In the genomic region with DNA sequence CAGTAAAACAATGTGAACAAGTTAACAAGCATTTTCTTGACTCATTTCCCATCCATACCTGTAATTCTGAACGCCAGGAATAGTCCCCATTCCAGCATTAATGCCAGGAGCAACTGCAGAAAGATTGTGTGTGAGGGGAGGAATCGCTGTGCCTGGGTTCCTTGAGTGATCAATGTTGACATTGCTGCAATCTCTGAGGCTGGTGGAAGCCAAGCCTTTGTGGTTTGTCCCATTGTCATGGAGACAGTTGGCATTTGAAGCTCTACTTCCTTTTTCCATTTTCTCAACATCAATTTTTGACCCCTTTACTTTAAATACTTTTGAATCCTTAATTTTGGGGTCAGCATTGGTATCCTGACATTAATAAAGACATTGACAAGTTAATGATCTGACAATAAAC, we compare ENCODE assay signal across 35 mouse cellular contexts. TPM values are rescaled to one million over a fixed set of nuclear protein-coding genes. Genes with fewer than 3 reads are reported as not detected.
"Had no signal": no experiment of that assay in that cellular context is flagged by ENCODE, and none has a peak within 500 bp of the region (broad histone marks: within the 10 kb centered on the region; RNA-seq: fewer than 3 reads in every experiment).

No protein-coding gene starts in this region.

- H3K9me3 ChIP-seq: heart, embryonic 13.5 days; heart, embryonic 15.5 days; hindbrain, embryonic 13.5 days; hindbrain, embryonic 15.5 days; kidney, embryonic 15.5 days; limb, embryonic 10.5 days; limb, embryonic 12.5 days had no signal

- H3K27me3 ChIP-seq: heart, embryonic 13.5 days; heart, embryonic 15.5 days; hindbrain, embryonic 13.5 days; hindbrain, embryonic 15.5 days; kidney, embryonic 15.5 days; limb, embryonic 12.5 days had no signal

- H3K9ac ChIP-seq: heart, embryonic 13.5 days; heart, embryonic 15.5 days; hindbrain, embryonic 13.5 days; hindbrain, embryonic 15.5 days; kidney, embryonic 15.5 days; limb, embryonic 12.5 days had no signal

- H3K27ac ChIP-seq: gastrocnemius, adult 2 months; heart, embryonic 13.5 days; heart, embryonic 15.5 days; hindbrain, embryonic 13.5 days; hindbrain, embryonic 15.5 days; hindbrain, postnatal 0 days; kidney, embryonic 15.5 days; kidney, postnatal 0 days; left cerebral cortex, adult 2 months; limb, embryonic 10.5 days; limb, embryonic 12.5 days had no signal

- H3K4me1 ChIP-seq: heart, embryonic 15.5 days; hindbrain, embryonic 13.5 days; hindbrain, embryonic 15.5 days; kidney, embryonic 15.5 days; limb, embryonic 10.5 days; limb, embryonic 12.5 days had no signal

- H3K4me3 ChIP-seq: gastrocnemius, adult 2 months; heart, embryonic 13.5 days; heart, embryonic 15.5 days; hindbrain, embryonic 13.5 days; hindbrain, embryonic 15.5 days; kidney, embryonic 15.5 days; left cerebral cortex, adult 2 months; limb, embryonic 10.5 days; limb, embryonic 12.5 days had no signal

- ATAC-seq: hindbrain, postnatal 0 days; intestine, embryonic 16.5 days had no signal

- H3K4me2 ChIP-seq: heart, embryonic 11.5 days; heart, embryonic 13.5 days; heart, embryonic 15.5 days; hindbrain, embryonic 13.5 days; hindbrain, embryonic 15.5 days; kidney, embryonic 15.5 days; limb, embryonic 12.5 days had no signal

- H3K36me3 ChIP-seq: heart, embryonic 13.5 days; heart, embryonic 15.5 days; hindbrain, embryonic 13.5 days; hindbrain, embryonic 15.5 days; kidney, embryonic 15.5 days; limb, embryonic 10.5 days; limb, embryonic 12.5 days had no signal

- DNase-seq: gastrocnemius, adult 2 months; gastrocnemius, postnatal 10 days; gastrocnemius, postnatal 25 days; heart, adult 11 months; heart, postnatal 14 days; heart, postnatal 36 days; kidney, adult 11 months; kidney, adult 2 months; kidney, adult 9 months; kidney, postnatal 14 days; kidney, postnatal 36 days; liver had no signal

RNA-seq across cellular contexts. Expression of a gene that starts 23.7 kb away (rescaled TPM):
- total RNA-seq: hematopoietic stem cell, adult 5-6 weeks had no signal

RNA-seq across cellular contexts. Expression of a gene that starts 32.7 kb away (rescaled TPM):
- total RNA-seq: gastrocnemius, adult 2 months; gastrocnemius, postnatal 25 days; gastrocnemius, postnatal 4 days; heart, postnatal 14 days; heart, postnatal 36 days; hematopoietic stem cell, adult 5-6 weeks; hindbrain, postnatal 0 days; layer of hippocampus, adult 18-20 months; layer of hippocampus, postnatal 25 days; left cerebral cortex, adult 2 months; left cerebral cortex, postnatal 14 days; left cerebral cortex, postnatal 36 days had no signal
- polyA plus RNA-seq: frontal cortex, adult 2 months; heart, embryonic 11.5 days; heart, embryonic 13.5 days; heart, embryonic 15.5 days; heart, postnatal 0 days; hindbrain, embryonic 11.5 days; hindbrain, embryonic 13.5 days; intestine, embryonic 14.5 days; intestine, embryonic 16.5 days; kidney, embryonic 15.5 days; kidney, postnatal 0 days; limb, embryonic 10.5 days; limb, embryonic 12.5 days; limb, embryonic 14.5 days had no signal
